Mouse (Mus musculus): ENCODE results near the gene Slc35c2. TPM values are rescaled to one million over a fixed set of nuclear protein-coding genes. Genes with fewer than 3 reads are reported as not detected.

The Slc35c2 gene
- polyA plus RNA-seq (2012; rRNA removed) = 77.7 and 99.2 TPM in 2 replicates

DNA sequence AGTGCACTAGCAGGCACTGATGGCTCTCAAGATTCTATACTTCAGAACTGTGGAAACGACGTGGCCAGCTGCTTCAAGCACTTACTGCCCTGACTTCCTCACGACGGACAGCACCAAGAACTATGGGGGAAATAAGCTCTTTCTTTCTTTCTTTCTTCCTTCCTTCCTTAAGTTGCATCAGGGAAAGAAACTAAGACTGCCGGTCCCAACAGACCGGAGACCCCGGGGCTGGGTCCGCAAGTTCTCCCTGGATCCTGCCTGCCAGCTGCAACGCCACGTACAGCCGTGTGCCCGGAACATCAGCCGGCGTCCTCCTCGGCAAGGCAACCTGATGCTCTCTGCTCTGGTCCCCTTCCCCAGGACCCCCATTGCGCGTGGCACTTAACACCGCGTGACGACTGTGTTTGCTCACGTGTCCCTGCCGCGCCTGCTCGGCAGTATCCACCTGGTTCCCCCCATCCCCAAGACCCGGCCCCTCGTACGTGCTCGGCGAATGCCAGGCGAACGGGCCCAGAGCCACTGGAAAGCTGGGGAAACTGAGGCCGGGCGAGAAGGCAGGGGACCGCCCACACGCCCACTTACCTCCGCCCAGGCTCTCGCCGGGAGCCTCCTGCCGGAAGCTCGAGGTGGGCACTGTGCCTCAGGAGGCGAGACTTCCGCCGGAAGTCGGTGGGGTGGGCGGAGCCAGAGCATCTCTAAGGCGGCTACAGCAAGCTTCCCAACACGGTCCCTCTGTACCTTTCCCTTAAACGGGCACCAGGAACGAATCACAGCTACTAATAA, at the start of gene Slc35c2:
Gene Slc35c2, minus strand, starts transcription at position 668 of the 783 bp plus-strand sequence.
- peaks cover 3% of the 10 kb centered on the region; the same call in 1 of the 2 replicates for H3K4me1 ChIP-seq (ENCODE audit: control insufficient read depth, insufficient read depth, insufficient read length)
- H3K36me3 ChIP-seq (ENCODE audit: control insufficient read depth, insufficient read depth, low read length) = peaks cover 16% of the 10 kb centered on the region
- peak within 1 kb of the TSS; percentile 81 for H3K4me3 ChIP-seq (ENCODE audit: extremely low read depth, insufficient read depth, insufficient read length)
- no peaks in the 10 kb centered on the region for H3K27me3 ChIP-seq (ENCODE audit: control insufficient read depth, insufficient read depth, low read length)
- TF ChIP-seq CTCF (IDR thresholded peaks at IDR 0.05; ENCODE audit: extremely low read depth, insufficient read depth, insufficient read length, insufficient replicate concordance) (no peak), POLR2A (IDR thresholded peaks at IDR 0.05; ENCODE audit: low read depth, low read length) (peak; percentile 29; the same call in 1 of the 2 replicates)
- H3K27ac ChIP-seq (ENCODE audit: insufficient read depth, low read length) = peak within 1 kb of the TSS; percentile 82
- WGBS = under 1% methylated on average over 49 of the region's 49 CpGs
- peak; percentile 69 to 89 for DNase-seq (ENCODE audit: low read depth in 1 of 2, low spot score in 2 of 2)

- WGBS = 54% methylated on average over 3 of the region's 3 CpGs
- no peak overlapping the region for H3K27ac ChIP-seq (ENCODE audit: insufficient read depth, low read length)
- H3K36me3 ChIP-seq (ENCODE audit: control insufficient read depth, insufficient read depth, low read length) = no peaks in the 10 kb centered on the region
- H3K27me3 ChIP-seq (ENCODE audit: control insufficient read depth, insufficient read depth, low read length) = no peaks in the 10 kb centered on the region
- H3K4me1 ChIP-seq (ENCODE audit: control insufficient read depth, insufficient read depth, insufficient read length) = peaks cover 2% of the 10 kb centered on the region; the same call in 1 of the 2 replicates
- TF ChIP-seq POLR2A (IDR thresholded peaks at IDR 0.05; ENCODE audit: low read depth, low read length) (no peak), CTCF (IDR thresholded peaks at IDR 0.05; ENCODE audit: extremely low read depth, insufficient read depth, insufficient read length, insufficient replicate concordance) (peak; percentile 68; the same call in 1 of the 2 replicates)
- DNase-seq (ENCODE audit: low read depth in 1 of 2, low spot score in 2 of 2) = peak in 1 of 2 experiments; percentile 36
- H3K4me3 ChIP-seq (ENCODE audit: extremely low read depth, insufficient read depth, insufficient read length) = no peak overlapping the region
These were observed 49.5 kb upstream of the Slc35c2 start for GRCm38 (mm10) chr2:165337191-165337590.

GRCm38 (mm10) chr2:165332610-165333210, 45.0 kb upstream of the Slc35c2 start:
- Histone ChIP-seq H3K36me3 (ENCODE audit: control insufficient read depth, insufficient read depth, low read length) (no peaks in the 10 kb centered on the region), H3K4me1 (ENCODE audit: control insufficient read depth, insufficient read depth, insufficient read length) (peaks cover 4% of the 10 kb centered on the region; the same call in 1 of the 2 replicates), H3K4me3 (ENCODE audit: extremely low read depth, insufficient read depth, insufficient read length) (peak overlapping the region; percentile 24; the same call in 1 of the 2 replicates), H3K27ac (ENCODE audit: insufficient read depth, low read length) (peak overlapping the region; percentile 63), H3K27me3 (ENCODE audit: control insufficient read depth, insufficient read depth, low read length) (no peaks in the 10 kb centered on the region)
- DNase-seq (ENCODE audit: low read depth in 1 of 2, low spot score in 2 of 2) = peak in 1 of 2 experiments; percentile 46
- TF ChIP-seq POLR2A (IDR thresholded peaks at IDR 0.05; ENCODE audit: low read depth, low read length) = no peak
- TF ChIP-seq CTCF (IDR thresholded peaks at IDR 0.05; ENCODE audit: extremely low read depth, insufficient read depth, insufficient read length, insufficient replicate concordance) = no peak
- 29% methylated on average over 14 of the region's 14 CpGs for WGBS

DNA sequence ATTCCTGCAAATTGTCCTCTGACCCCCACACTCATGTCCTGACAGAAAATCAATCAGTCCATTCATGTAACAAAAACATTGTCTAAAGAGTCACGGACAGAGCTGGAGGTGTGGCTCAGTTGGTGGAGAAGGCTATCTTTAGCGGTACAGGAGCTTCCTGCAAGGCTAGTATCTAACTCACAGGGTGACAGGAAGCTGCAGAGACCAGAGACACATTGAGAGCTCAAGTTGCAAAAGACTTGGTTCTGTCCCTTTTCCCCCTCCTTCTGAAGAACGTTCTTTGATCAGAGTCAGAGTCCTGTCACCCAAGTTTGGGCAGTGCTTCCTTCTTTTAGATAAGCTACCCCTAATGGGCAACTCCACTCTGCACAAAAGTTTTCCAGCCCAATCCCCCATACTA, 42.0 kb upstream of the Slc35c2 start:
- Histone ChIP-seq H3K36me3 (ENCODE audit: control insufficient read depth, insufficient read depth, low read length) (no peaks in the 10 kb centered on the region), H3K27me3 (ENCODE audit: control insufficient read depth, insufficient read depth, low read length) (no peaks in the 10 kb centered on the region), H3K4me3 (ENCODE audit: extremely low read depth, insufficient read depth, insufficient read length) (no peak overlapping the region), H3K27ac (ENCODE audit: insufficient read depth, low read length) (no peak overlapping the region), H3K4me1 (ENCODE audit: control insufficient read depth, insufficient read depth, insufficient read length) (peaks cover 15% of the 10 kb centered on the region; the same call in 1 of the 2 replicates)
- TF ChIP-seq CTCF (IDR thresholded peaks at IDR 0.05; ENCODE audit: extremely low read depth, insufficient read depth, insufficient read length, insufficient replicate concordance) = no peak
- TF ChIP-seq POLR2A (IDR thresholded peaks at IDR 0.05; ENCODE audit: low read depth, low read length) = no peak
- no peak for DNase-seq (ENCODE audit: low read depth in 1 of 2, low spot score in 2 of 2)
- WGBS = 4% methylated on average over 3 of the region's 3 CpGs

DNA sequence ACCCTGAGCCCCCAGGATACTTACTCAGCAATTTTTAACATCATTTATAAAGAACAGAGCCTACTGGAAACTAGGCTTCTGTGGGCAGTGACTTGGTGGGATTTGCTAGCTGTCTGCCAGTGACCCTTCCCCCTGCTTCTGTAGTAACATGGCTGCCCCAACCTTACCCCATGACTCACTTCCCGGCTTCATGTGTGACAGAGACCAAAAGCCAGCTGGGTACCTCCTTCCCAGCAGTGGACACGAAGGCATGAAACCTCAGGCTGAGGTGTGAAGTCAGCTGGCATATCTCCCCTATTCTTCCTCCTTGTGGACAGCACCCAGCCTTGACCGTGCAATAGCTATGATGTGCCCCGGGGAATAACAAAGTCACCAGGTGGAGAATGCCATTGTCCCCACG, 41.1 kb upstream of the Slc35c2 start:
- H3K27me3 ChIP-seq (ENCODE audit: control insufficient read depth, insufficient read depth, low read length) = no peaks in the 10 kb centered on the region
- no peak overlapping the region for H3K4me3 ChIP-seq (ENCODE audit: extremely low read depth, insufficient read depth, insufficient read length)
- DNase-seq (ENCODE audit: low read depth in 1 of 2, low spot score in 2 of 2) = no peak
- H3K36me3 ChIP-seq (ENCODE audit: control insufficient read depth, insufficient read depth, low read length) = no peaks in the 10 kb centered on the region
- H3K27ac ChIP-seq (ENCODE audit: insufficient read depth, low read length) = no peak overlapping the region
- peaks cover 15% of the 10 kb centered on the region; the same call in 1 of the 2 replicates for H3K4me1 ChIP-seq (ENCODE audit: control insufficient read depth, insufficient read depth, insufficient read length)
- no peak for TF ChIP-seq CTCF (IDR thresholded peaks at IDR 0.05; ENCODE audit: extremely low read depth, insufficient read depth, insufficient read length, insufficient replicate concordance)
- TF ChIP-seq POLR2A (IDR thresholded peaks at IDR 0.05; ENCODE audit: low read depth, low read length) = no peak
- WGBS = 77% methylated on average over 5 of the region's 5 CpGs

DNA sequence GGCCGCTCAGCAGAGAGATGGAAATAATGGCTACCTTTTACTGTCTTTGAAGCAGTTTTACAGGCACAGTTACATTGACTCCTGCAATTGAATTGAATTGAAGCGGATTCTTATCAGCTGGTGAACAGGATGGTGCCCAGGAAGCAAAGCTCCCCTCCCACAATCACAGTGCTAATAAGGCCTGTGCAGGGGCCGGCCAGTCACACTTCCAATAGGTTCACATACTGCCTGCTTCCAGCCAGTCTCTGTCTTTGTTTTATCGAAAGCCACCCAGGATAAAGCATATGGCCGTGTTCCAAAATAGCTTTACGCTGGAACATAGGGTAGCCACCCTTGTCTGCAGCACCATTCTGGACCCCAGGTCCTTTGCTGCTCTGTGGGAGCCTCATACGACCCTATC, 39.7 kb upstream of the Slc35c2 start:
- TF ChIP-seq POLR2A (IDR thresholded peaks at IDR 0.05; ENCODE audit: low read depth, low read length) (no peak), CTCF (IDR thresholded peaks at IDR 0.05; ENCODE audit: extremely low read depth, insufficient read depth, insufficient read length, insufficient replicate concordance) (no peak)
- Histone ChIP-seq H3K36me3 (ENCODE audit: control insufficient read depth, insufficient read depth, low read length) (no peaks in the 10 kb centered on the region), H3K27me3 (ENCODE audit: control insufficient read depth, insufficient read depth, low read length) (no peaks in the 10 kb centered on the region), H3K27ac (ENCODE audit: insufficient read depth, low read length) (no peak overlapping the region), H3K4me3 (ENCODE audit: extremely low read depth, insufficient read depth, insufficient read length) (no peak overlapping the region), H3K4me1 (ENCODE audit: control insufficient read depth, insufficient read depth, insufficient read length) (peaks cover 17% of the 10 kb centered on the region; the same call in 1 of the 2 replicates)
- no peak for DNase-seq (ENCODE audit: low read depth in 1 of 2, low spot score in 2 of 2)
- WGBS = 78% methylated on average over 7 of the region's 7 CpGs

Data from spleen, adult 2 months (tissue).